Mouse (Mus musculus) lung, postnatal 0 days (tissue): ENCODE results near the gene Zdhhc14.

Experiments
- CTCF ChIP-seq: IDR thresholded peaks from 2 replicates; pipeline ENCODE4 v1.5.1; 2016; ENCODE audit warnings: antibody characterized with exemption, mild to moderate bottlenecking
- EP300 ChIP-seq: IDR thresholded peaks from 2 replicates; pipeline ENCODE4 v1.6.1; 2016; ENCODE audit warnings: antibody characterized with exemption, mild to moderate bottlenecking, control low read depth

DNA sequence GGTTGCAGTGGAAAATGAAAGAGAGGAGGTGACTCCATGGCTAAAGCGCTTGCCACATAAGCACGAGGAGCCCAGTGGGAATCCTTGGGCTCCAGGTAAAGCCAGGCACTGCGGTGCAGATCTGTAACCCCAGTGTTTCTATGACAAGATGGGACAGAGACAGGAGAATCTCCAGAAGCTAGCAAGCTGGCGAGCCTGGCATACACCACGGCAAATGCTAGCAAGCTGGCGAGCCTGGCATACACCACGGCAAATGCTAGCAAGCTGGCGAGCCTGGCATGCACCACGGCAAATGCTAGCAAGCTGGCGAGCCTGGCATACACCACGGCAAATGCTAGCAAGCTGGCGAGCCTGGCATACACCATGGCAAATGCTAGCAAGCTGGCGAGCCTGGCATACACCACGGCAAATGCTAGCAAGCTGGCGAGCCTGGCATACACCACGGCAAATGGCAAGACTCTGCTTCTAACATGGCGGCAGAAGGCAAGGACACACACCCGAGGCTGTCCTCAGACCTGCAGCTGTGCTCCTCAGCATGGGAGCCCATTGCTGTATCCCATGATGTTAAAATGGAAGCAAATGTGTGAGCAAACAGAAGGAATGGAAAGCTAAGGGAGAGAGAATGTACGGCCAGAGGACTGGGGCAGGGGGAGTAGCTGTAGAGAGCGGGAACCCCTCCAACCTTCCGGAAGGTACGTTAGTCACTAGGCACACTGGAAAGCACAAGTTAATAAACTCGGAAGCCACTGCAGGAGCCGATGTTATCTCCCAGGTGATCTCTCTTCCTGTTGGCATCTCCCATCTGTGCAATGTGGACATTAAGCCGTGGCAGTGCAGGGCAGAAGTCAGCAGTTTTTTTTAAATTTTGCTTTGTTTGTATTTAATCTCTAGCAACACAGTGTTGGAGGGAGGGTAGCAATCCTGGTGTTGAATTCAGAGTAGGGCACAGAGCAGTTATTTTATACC, 129.6 kb downstream of the Zdhhc14 start:
- TF ChIP-seq CTCF (no peak), EP300 (no peak)
